Mouse (Mus musculus) spleen, adult 2 months (tissue): ENCODE measurements around the gene Olfr457.

Experiments used
- CTCF ChIP-seq: fragments of 200-500 bp; IDR thresholded peaks from 2 replicates; pipeline ENCODE4 v1.5.1; 2011; ENCODE audit warnings: mild to moderate bottlenecking, inconsistent platforms; ENCODE audit not compliant: insufficient read depth, insufficient read length, insufficient replicate concordance; ENCODE audit errors: extremely low read depth
- POLR2A ChIP-seq: fragments of 200-500 bp; IDR thresholded peaks from 2 replicates; pipeline ENCODE4 v1.6.1; 2011; ENCODE audit warnings: low read depth, low read length, inconsistent platforms

GRCm38 (mm10) chr6:42489731-42490130 lies 13.6 kb upstream of the Olfr457 start:
- no peak for TF ChIP-seq CTCF
- no peak for TF ChIP-seq POLR2A
